Mouse (Mus musculus): Measurements from ENCODE around the gene Taf4.

The Taf4 gene

DNA sequence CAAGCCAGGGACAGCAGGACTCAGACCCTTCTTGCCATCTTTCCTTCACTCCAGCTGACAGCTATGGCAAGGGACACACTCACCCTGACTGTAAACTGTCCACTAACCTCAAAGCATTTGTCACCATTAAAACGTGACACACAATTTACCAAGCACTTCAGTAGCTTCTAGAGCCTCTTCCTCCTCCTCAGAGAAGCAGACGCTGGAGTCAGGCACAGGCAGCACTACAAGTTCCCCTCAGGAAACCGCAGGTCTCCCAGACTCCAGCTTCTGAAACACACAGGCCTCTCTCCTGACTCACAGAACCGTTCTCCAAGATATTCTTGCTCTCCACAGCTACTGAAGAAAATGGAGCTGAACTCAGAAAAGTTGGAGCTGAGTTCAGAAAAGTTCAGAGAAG is 39.4 kb downstream of the Taf4 start:
- DNase-seq (ENCODE audit: low spot score), result no peak

DNA sequence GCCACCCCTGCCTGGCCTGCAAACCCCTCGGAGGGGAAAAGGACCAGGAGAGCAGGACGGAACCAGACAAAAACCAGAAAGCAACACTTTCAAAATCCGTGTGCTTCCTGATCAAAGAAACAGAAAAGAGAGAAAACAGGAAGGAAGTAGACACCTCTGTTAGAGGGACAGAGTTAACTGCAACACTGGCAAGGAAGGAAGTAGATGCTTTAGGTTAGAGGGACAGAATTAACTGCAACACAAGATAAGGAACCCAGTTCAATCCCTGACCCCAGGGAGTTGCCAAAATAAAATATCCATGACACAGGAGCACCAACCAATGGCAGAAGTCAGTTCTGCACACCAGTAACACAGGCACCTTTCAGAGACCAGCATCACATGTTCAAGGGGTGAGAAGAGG is 42.3 kb downstream of the Taf4 start:
- DNase-seq (ENCODE audit: low spot score), result no peak

DNA sequence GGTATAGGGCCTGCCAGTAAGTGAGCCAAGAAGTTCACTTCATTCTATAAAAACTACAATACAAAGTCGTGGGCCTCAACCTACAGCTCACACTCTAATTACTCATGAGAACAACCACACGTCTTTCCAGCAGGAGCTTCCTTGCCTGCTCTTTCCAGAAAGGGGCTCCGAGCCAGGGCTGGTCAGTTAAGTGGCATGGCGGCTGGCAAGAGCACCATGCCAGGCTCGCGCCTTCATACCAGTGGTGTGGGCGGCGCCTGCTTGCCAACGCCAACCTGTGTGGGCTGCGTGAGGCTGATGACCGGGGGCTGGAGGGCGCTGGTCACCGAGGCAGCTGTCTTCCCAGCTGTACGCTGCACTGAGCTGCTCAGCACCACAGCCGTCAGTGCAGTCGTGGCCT is 44.7 kb downstream of the Taf4 start:
- no peak for DNase-seq (ENCODE audit: low spot score)

DNA sequence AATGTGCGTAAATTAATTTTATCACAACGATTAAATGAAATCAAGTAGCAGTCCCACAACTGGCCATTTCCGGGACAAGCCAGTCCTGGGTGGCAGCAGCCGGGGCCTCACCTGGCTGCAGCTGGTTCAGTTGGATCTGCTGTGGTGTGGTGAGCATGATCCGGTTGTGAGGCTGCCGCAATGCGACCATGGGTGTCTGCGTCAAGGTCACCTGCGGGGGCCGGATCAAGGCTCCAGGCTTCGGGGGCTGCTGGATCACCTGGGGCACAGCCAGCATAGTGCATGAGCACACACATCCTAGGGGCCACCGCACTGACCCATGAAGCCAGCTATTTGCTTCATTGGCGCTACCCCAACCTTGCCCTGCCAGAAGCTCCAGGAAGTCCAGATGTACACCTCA is 47.3 kb downstream of the Taf4 start:
- no peak for DNase-seq (ENCODE audit: low spot score)

DNA sequence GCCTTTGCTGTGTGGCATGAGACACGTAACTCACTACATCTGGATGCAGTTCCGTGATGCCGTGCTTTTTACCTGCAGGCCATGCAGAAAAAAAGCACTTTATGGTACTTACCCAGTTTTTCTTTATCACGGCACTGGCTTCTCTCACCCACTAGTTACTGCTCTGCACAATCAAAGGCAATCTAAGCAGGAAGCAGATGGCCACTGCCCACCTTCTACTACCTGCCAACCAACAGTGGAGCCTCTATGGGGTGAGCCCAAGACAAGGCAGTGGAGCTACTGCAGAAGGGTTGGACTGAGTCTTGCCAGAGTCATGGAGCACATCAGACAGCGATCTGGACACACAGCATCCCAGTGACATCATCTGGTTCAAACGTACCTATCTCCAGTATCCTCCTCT is 52.4 kb downstream of the Taf4 start:
- no peak for DNase-seq (ENCODE audit: low spot score)

DNA sequence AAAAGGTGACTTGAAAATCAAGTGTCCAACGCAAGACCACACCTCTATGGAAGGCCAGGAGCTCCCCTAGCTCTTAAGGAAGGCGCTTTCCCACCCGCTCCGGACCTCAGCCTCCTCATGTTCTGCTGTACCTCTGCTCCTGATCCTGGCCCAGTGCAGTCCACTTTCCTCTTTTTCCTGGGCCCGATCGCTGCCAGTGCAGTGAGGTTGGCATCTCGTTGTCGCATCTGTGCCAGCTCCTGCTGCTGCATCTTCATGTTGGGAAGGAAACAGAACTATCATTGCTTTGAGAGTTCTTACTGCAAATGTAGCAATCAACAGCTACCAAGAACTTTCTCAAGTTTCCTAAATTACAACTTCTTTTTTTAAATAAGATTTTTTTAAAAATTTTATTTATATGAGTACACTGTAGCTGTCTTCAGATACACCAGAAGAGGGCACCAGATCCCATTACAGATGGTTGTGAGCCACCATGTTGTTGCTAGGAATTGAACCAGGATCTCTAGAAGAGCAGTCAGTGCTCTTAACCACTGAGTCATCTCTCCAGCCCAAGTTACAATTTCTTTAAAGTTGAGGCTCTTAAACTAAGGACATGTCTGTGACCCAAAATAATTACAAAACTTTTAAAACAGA is 55.3 kb downstream of the Taf4 start:
- no peak for DNase-seq (ENCODE audit: low spot score)

DNA sequence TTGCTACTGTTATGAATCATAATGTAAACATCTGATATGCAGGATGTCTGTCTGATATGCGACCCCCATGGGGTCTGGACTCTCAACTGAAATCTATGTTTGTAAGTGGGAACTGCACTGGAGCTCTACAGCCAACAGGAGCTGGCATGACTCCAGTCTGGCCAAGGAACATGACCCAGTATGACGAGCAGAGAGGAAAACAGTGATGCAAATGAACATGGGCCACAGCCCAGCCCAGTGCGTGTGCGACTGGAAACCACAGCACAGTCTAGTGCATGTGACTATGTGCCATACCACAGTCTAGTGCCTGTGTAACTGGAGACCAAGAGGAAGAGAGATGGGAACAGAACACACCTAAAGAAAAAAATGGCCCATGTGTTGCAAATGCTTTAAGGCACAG is 56.4 kb downstream of the Taf4 start:
- DNase-seq (ENCODE audit: low spot score), result no peak

DNA sequence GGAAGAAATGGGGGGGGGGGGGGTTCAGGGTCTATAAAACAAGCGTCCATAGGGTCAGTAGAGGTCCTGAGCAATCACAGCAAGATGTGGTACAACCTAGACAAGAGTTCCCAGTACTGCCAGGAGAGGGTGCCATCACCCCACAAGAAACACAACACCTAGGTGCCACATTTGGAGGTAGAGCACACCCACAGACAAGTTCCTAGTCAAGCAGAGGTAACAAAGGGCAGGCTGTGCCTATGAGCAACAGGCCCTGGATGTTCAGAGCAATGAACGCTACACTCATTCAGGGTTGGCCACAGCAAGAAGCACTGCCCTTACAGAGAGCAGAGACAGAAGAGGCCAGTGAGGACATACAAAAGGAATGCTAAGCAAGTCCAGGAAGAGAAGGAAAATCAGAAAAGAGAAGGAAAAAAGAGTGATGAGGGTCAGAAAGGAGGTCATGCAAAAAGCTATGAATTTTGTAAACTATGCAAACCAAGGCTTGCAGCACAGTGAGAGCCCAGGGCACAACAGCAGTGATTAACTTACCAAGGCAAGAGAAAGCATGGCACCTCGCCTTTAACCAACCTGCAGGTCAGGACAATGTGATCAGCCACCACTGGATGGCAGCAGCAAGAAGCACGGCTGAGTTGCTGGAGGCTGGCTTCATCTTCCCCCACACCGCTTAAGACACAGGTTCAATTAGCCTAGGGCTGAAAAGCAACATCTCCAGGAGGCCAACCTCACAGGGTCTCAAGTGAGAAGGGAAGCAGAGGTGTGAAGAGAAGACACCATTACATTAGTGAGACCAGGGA is 59.4 kb downstream of the Taf4 start:
- peak; percentile 52 for DNase-seq (ENCODE audit: low spot score)

DNA sequence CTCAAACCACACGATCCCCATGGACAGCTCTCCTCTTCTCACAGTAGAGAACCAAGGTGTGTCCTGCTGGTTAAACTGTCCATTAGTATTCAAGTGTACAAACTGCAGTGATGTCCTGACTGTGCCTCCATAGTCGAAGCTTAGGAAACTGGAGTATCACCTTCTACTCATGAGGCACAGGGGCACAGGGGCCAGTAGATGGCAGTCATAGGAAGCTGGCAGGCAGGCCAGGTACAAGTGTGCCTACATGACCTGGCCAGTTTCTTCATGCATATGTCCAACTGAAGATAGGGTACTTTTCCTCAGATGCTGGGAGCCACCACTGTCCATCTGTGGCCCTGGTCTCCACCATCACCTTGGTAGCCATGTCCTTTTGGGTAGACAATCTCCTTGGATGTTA is 62.2 kb downstream of the Taf4 start:
- no peak for DNase-seq (ENCODE audit: low spot score)

DNA sequence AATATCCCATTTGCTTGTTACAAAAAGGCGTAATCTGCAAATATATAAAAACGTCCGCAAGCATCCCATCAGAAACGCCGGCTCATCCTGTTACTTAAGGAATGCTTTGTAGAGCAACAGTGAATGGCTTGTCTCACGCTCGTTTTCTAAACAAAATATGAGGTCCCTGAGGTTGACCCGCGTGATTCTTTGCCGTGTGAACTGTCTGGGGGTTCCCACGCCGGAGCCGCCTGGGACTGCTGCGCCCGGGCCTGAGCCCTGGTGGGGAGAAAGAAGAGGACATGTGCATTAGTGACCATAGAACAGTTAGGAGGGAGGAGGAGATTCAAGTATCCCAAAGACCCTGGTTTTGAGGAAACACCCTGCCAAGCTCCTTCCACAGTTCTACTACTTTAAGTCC is 63.1 kb downstream of the Taf4 start:
- DNase-seq (ENCODE audit: low spot score), result no peak

DNA sequence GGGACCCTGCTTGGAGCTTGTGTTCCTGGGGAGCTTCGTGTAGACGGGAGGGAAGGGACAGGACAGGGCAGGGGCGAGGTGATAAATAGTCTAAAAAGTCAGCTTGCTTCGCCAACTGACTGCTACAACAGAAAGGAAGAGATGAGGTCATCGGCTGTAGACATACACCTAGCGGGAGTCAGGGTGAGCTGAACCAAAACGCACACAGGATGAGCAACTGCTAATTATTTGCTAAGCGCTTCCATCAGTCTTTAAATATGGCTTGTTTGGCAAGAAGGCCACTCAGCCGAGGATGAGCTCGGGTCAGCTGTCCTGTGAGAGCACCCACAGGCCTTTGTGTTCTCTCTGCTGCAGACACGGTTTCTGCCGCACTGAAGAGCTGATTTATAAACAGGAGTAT is 63.5 kb downstream of the Taf4 start:
- no peak for DNase-seq (ENCODE audit: low spot score)

DNA sequence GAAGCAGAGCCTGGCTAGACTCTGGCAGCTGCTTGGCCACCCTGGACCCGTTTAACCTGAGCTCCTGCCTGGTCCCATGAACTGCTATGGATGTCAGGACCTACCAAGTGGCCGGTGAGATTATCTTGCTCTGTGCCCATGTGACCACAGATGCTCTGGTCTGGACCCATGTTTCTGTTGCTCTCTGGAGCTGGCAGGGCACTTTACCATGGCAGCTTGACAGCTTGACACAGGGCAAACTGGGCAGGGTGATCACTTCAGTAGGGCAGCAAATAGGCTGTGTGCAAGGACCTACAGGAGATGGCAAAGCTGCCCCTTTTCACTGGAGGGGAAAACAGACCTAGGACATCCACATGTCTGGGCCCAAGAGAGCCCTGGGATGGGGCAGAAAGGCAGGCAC is 79.5 kb downstream of the Taf4 start:
- DNase-seq (ENCODE audit: low spot score), result no peak

DNA sequence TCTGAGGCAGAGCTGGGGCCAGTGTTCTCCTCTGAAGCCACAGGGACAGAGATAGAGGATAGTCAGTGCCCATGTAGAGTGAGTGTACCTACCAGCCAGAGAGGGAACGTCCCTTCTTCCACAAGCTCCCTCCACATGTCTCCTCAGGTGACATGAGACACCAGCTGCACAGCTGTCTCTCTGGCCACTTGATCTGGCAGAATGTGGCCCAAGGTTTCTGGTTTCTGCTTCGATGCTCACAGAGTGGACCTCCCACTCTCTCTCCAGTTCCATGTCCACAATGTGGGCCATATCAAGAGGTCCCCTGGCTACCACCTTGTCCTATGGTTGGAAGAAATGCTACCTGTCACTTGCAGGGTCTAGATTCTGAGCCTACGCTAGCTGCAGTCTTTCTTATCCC is 85.4 kb downstream of the Taf4 start:
- DNase-seq (ENCODE audit: low spot score), result no peak

DNA sequence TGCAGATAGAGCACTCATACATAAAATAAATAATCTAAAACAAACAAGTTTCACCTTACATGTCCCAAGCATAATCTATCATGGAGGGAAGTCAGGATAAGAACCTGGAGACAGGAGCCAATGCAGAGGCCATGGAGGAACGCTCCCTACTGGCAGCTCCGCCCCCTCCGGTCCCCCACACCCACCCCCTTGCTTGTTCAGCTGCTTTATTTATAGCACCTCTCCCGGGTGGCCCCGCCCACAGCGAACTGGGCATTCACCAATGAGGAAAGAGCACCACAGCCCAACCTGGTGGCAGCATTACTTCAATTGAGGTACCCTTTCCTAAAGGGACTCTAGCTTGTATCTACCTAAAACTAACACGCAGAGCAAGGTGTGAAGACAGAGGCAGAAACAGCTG is 91.9 kb downstream of the Taf4 start:
- no peak for DNase-seq (ENCODE audit: low spot score)

DNA sequence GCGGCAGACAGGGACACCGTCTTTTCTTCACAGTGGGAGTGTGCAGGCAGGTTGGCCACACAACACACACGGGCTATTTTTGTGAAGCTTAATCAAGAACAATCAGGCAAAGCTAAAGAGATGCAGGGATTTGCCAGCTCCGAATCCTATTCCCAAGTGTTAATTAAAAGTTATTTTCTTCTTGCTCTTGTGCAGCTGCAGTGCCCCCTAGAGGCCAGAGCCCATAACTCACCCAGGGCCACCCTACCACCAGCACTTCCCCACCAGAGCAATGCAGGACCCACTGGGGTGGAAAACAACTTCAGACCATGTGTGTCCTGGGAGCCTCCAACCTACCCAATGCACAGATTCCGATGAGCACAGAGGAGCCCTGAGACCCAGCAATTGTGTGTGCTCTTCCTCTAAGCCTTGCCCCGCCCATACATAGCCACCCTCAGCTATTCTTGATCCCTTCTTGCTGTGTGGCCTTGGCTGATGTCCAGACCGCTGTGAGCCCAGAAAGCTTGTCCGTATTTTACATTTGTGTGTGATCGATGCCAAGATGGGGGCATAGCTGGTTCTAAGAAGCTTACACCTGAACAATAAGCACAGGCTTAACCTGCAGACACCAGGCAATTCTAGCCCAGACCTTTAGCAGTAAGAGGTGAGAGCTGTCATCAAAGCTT is 98.8 kb downstream of the Taf4 start:
- peak; percentile 17 for DNase-seq (ENCODE audit: low spot score)

DNA sequence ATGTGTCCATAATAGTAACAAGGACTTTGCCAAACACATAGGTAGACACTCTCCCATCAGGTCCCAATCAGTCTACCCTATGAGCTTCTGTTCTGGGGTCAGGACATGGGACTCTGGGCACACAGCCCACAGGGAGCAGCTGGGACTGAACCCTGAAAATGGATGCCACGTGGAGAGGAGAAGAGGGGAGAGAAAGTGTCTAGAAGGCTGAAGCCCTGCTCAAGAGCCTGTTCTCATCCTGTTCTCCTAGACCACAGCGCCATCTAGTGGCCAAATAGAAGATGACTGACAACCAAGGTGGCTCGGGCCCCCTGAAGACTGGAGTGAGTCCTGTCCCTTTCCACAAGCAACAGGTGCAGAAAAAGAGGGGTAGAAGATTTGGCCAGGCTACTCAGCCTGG is 101.3 kb downstream of the Taf4 start:
- DNase-seq (ENCODE audit: low spot score), result peak; percentile 63

DNA sequence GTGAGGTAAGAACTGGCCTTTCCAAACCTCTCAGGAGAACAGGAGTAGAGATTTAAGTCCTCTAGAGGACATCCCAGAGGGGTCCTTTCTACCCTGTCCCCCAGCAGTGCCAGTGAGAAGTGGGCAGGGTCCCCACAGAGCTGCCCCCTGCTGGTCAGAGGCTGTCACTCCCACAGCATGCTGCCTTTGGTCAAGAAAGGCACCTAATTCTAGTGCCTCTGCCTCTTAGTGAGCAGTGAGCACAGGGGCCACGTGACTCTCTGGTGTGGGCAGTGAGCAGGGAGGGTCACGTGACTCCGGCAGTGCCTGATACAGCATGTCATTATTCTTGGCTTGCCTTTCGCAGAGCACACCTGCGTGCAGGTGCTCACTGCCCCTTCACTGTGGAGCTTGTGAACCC is 103.1 kb downstream of the Taf4 start:
- DNase-seq (ENCODE audit: low spot score), result no peak

DNA sequence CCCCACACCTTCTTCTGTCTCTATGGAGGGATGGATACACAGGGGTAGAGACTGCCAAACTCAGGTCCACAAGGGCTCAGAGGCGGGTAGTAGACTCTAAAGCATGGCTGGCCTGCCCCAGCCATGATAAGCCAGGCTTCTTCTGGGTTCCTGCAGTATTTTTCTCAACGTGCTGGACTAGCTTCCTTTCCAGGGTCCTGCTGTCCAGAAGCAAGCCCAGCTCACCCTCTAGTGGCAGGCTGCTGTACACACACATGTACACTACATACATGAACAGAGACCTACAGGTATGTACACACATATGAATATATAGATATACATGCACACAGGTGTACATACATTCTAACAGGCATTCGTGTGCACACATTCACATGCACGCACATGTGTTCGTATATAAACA is 103.7 kb downstream of the Taf4 start:
- DNase-seq (ENCODE audit: low spot score), result no peak

DNA sequence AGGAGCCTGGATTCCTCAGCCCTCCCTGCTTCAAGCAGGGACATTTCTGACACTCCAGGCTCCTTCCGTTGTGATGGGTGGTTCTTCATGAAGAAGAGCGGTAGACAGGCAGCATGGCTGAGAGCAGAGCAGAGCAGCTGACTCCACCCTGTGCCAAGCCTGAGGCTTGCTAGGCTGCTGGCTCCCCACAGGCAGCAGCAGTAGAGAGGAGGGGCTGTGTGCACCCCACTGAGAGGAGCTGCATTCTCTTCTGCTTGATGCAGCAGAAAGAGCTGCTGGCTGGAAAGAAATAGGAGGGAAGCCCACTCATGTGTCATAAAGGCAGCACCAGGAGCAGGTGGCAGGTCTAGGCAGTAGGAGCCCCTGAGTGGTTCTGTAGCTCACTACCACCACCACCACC is 106.6 kb downstream of the Taf4 start:
- DNase-seq (ENCODE audit: low spot score), result no peak

DNA sequence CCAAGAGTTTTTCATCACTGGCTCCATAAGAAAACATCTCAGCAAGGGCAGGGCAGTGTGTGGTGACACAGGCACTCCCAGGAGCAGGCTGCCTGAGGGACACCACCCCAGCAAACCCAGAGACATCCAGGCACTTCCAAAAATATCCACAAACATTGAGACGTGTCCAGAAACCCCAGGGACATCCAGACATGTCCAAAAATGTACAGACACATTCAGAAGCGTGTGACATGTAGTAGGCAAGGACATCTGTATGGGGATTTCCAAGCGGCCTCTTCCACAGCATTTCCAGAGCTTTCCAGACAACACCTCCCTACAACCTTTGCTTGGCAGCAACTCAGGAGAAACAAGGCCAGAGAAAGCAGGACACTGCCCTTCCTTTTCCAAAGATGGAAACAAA is 108.8 kb downstream of the Taf4 start:
- no peak for DNase-seq (ENCODE audit: low spot score)

DNA sequence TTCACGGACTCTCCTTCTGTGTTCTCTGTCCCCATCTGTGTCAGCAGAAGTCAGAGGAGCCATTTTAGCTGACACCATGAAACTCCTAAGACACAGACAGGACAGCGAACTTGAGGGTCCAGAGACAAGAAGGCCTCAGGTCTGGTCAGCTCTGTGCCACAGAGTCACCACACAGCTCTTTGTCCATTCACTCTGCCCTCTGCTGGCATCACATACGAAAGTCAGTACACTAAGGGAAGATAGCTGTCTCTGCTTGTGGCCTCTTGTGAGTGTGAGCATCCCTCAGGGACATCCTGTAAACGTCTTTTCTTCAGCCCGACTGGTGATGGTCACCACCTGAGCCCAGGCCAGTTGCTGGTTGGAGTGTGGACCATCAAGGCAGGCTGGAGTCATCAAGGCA is 111.3 kb downstream of the Taf4 start:
- DNase-seq (ENCODE audit: low spot score), result no peak

DNA sequence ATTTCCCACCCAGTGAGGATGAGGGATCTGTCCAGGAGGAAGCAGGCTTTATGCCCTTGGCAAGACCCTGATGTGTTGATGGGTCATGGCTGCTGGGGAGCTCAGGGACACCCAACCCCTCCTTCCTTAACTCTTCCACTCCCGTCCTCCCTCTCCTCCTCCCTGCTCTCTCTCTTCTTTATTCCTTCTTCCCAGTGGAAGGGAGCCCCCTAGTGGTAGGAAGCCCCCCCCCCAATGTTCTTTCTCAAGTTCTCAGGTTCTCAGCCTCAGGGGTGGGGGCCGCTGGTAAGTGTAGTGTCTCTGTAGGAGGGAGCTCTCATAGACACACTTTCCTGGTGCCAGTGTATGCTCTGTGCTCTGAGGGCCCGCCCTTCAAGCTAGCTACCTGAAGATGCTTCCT is 113.2 kb downstream of the Taf4 start:
- no peak for DNase-seq (ENCODE audit: low spot score)

DNA sequence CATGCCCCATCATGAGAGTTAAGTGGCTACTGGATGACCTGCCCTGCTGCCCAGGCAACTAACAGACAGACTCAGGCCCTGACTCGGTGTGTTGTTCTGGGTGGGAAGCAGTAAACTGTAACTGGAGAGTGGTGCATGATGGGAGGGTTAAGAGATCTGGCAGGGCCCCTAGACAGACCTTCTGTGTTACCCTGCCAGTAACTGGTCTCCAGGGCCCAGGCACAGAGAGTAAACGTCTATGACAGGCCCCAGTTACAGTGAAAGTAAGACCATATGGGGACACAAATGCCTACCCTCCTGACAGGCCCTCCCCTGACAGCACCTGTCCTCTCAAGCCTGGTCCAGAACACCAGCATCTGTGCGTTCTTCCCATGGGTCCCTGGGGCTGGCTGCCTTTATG is 113.8 kb downstream of the Taf4 start:
- DNase-seq (ENCODE audit: low spot score), result no peak

Data from ovary, postnatal 14 days (tissue).